ENCODE assay signal across 7 mouse cellular contexts in the genomic region with DNA sequence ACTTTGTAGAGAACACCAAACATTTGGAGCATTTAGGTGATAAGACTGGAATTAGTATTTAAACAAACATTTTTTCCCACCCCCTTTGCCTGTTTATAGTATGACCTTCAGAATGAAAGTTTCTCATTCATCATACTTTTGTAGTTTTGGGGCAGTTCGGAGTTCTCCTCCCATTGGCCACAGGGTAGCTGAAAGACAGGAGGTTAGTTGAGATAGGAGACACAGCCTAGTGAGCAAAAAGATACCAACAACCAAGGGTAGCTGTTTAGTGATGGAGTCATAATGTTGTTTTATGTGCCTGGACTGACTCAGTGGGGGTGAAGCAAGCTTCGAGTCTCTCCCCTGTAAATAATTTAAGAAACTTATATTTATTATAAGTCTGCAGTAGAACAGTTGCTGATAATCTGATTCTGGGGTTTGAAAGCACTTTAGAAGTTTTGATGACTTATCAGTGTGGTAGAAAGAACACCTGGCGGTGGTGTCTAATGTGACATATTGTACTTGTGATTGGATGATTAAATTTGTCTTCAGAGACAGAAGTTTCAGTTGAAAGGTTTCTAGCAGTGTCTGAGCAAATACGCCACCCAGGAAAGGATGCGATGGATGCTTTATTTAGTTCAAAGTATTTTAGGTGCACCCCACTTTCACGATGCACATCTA. TPM values are rescaled to one million over a fixed set of nuclear protein-coding genes. Genes with fewer than 3 reads are reported as not detected.
DNase-seq lines count a peak whose midpoint lies in the region; ATAC-seq and TF ChIP-seq lines count a peak whose summit lies in the region.

No protein-coding gene starts in this region.

- H3K9ac ChIP-seq in lung, postnatal 0 days (replicated peaks; ENCODE audit: low read depth): no peak overlapping the region
- H3K9ac ChIP-seq in limb, embryonic 15.5 days: no peak overlapping the region
- no peak overlapping the region for H3K9ac ChIP-seq in stomach, embryonic 15.5 days

- no peak; the same call in none of the 2 replicates for TF ChIP-seq EP300 in lung, postnatal 0 days (IDR thresholded peaks at IDR 0.05)

- peaks cover 19% of the 10 kb centered on the region for H3K4me1 ChIP-seq in lung, postnatal 0 days (ENCODE audit: insufficient read depth, low read depth, low read length)
- H3K4me1 ChIP-seq in forebrain, embryonic 10.5 days: peaks cover 35% of the 10 kb centered on the region
- peaks cover 19% of the 10 kb centered on the region for H3K4me1 ChIP-seq in limb, embryonic 15.5 days
- H3K4me1 ChIP-seq in stomach, embryonic 15.5 days: peaks cover 16% of the 10 kb centered on the region; the same call in 1 of the 2 replicates

- TF ChIP-seq CTCF in lung, postnatal 0 days (IDR thresholded peaks at IDR 0.05): no peak

- H3K4me3 ChIP-seq in lung, postnatal 0 days (ENCODE audit: low read depth, low read length): peak overlapping the region; percentile 72
- H3K4me3 ChIP-seq in forebrain, embryonic 10.5 days: peak overlapping the region; percentile 78
- peak overlapping the region; percentile 75 for H3K4me3 ChIP-seq in limb, embryonic 15.5 days
- peak overlapping the region; percentile 78 for H3K4me3 ChIP-seq in stomach, embryonic 15.5 days (replicated peaks)

- DNase-seq in lung, postnatal 0 days (ENCODE audit: low spot score): no peak
- no peak for DNase-seq in lung, postnatal 10 days
- no peak for DNase-seq in forebrain, embryonic 10.5 days (ENCODE audit: extremely low spot score, low spot score)
- no peak for DNase-seq in adrenal gland, adult 2 months
- DNase-seq in left cerebral cortex, adult 9 months (ENCODE audit: low spot score in 2 of 2): no peak

- no peaks in the 10 kb centered on the region; the same call in 1 of the 2 replicates for H3K27me3 ChIP-seq in lung, postnatal 0 days (replicated peaks; ENCODE audit: insufficient read depth, low read length)
- H3K27me3 ChIP-seq in forebrain, embryonic 10.5 days (ENCODE audit: poor library complexity, severe bottlenecking): peaks cover 20% of the 10 kb centered on the region
- H3K27me3 ChIP-seq in limb, embryonic 15.5 days: no peaks in the 10 kb centered on the region
- no peaks in the 10 kb centered on the region for H3K27me3 ChIP-seq in stomach, embryonic 15.5 days (replicated peaks)

- H3K36me3 ChIP-seq in lung, postnatal 0 days (ENCODE audit: insufficient read depth, low read length): no peaks in the 10 kb centered on the region
- H3K36me3 ChIP-seq in forebrain, embryonic 10.5 days (replicated peaks): no peaks in the 10 kb centered on the region
- no peaks in the 10 kb centered on the region for H3K36me3 ChIP-seq in limb, embryonic 15.5 days
- no peaks in the 10 kb centered on the region for H3K36me3 ChIP-seq in stomach, embryonic 15.5 days

- H3K4me2 ChIP-seq in lung, postnatal 0 days (replicated peaks; ENCODE audit: low read depth, low read length): peak overlapping the region; percentile 97
- peak overlapping the region; percentile 96 for H3K4me2 ChIP-seq in limb, embryonic 15.5 days
- H3K4me2 ChIP-seq in stomach, embryonic 15.5 days: peak overlapping the region; percentile 84

- 59% methylated on average over 6 of the region's 6 CpGs for WGBS in lung, postnatal 0 days
- WGBS in forebrain, embryonic 10.5 days: 90% methylated on average over 6 of the region's 6 CpGs
- 75% methylated on average over 6 of the region's 6 CpGs for WGBS in limb, embryonic 15.5 days
- 54% methylated on average over 6 of the region's 6 CpGs for WGBS in stomach, embryonic 15.5 days

- H3K27ac ChIP-seq in lung, postnatal 0 days (ENCODE audit: low read length): no peak overlapping the region
- H3K27ac ChIP-seq in forebrain, embryonic 10.5 days: no peak overlapping the region
- H3K27ac ChIP-seq in limb, embryonic 15.5 days: no peak overlapping the region
- no peak overlapping the region for H3K27ac ChIP-seq in stomach, embryonic 15.5 days

- no peak for ATAC-seq in lung, postnatal 0 days
- ATAC-seq in limb, embryonic 15.5 days (ENCODE audit: insufficient number of reproducible peaks, low FRiP score, low TSS enrichment, low read depth): no peak
- ATAC-seq in stomach, embryonic 15.5 days (ENCODE audit: insufficient read depth, low FRiP score, low read depth): no peak

- H3K9me3 ChIP-seq in lung, postnatal 0 days (ENCODE audit: low read length): no peaks in the 10 kb centered on the region
- no peaks in the 10 kb centered on the region for H3K9me3 ChIP-seq in forebrain, embryonic 10.5 days
- H3K9me3 ChIP-seq in limb, embryonic 15.5 days: no peaks in the 10 kb centered on the region
- no peaks in the 10 kb centered on the region for H3K9me3 ChIP-seq in stomach, embryonic 15.5 days

RNA-seq across cellular contexts. Expression of gene Ppm1l, which starts 2.5 kb away (rescaled TPM):
- polyA plus RNA-seq in lung, postnatal 0 days (2015; fragmentation: Nextera tagmentation; extraction: Ambion mirVana): 5.8 and 8.9 TPM in 2 replicates
- polyA plus RNA-seq in forebrain, embryonic 10.5 days (2016; fragmentation: Nextera tagmentation; extraction: Ambion mirVana): 9.3 and 9.8 TPM in 2 replicates
- 9.6 and 10.5 TPM in 2 replicates for polyA plus RNA-seq in limb, embryonic 15.5 days (2015; fragmentation: Nextera tagmentation; extraction: Ambion mirVana)
- polyA plus RNA-seq in stomach, embryonic 15.5 days (2015; fragmentation: Nextera tagmentation; extraction: Ambion mirVana): 8.1 and 8.5 TPM in 2 replicates
- 10 to 100 TPM; 12.2 to 13.5 TPM for total RNA-seq in adrenal gland, adult 2 months (2021)
- 2.4 and 3.1 TPM in 2 replicates for polyA plus RNA-seq in adrenal gland, adult 2 months (2012; rRNA removed)
